Mouse (Mus musculus): Measurements from ENCODE around the gene Ptprf. TPM values are rescaled to one million over a fixed set of nuclear protein-coding genes. Genes with fewer than 3 reads are reported as not detected.
A peak's percentile ranks its signal among the peaks of the same experiment; 100 is the strongest.

The Ptprf gene
- polyA plus RNA-seq, 1 experiment from 2014 or later, result 86.0 TPM

GRCm38 (mm10) chr4:118219487-118219886 lies 71.7 kb downstream of the Ptprf start:
- Histone ChIP-seq H3K27ac (ENCODE audit: low read length) (no peak overlapping the region), H3K36me3 (ENCODE audit: control insufficient read depth, insufficient read depth, low read length) (peaks cover 17% of the 10 kb centered on the region), H3K9me3 (replicated peaks; ENCODE audit: control insufficient read depth, low read length) (no peaks in the 10 kb centered on the region), H3K4me3 (replicated peaks; ENCODE audit: low read length) (no peak overlapping the region), H3K27me3 (ENCODE audit: control insufficient read depth, insufficient read depth, low read length) (no peaks in the 10 kb centered on the region), H3K4me2 (ENCODE audit: low read depth, low read length) (no peak overlapping the region), H3K4me1 (ENCODE audit: control insufficient read depth, insufficient read depth, low read length) (no peaks in the 10 kb centered on the region), H3K9ac (ENCODE audit: low read length) (no peak overlapping the region)
- WGBS, result 78% methylated on average over 6 of the region's 6 CpGs
- ATAC-seq (ENCODE audit: insufficient read depth, low FRiP score), result no peak

DNA sequence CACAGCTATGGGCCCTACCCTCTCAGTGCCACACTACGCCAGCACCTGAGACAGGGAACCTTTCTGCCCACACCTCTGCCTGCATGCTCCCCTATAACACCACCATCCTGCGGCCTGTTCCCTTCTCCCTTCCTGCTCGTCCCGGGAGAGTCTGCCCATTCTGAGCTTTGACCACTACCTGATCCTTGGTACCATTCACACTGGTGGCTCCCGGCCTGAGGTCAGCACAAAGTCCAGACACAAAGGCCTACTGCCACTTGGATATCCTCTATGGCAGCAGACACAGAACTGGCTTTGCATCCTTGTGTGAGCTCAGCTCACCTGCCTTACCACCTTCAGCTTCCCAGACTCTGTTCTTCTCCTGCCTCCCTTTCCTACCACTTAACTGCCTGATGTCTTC lies 72.7 kb downstream of the Ptprf start:
- no peaks in the 10 kb centered on the region for H3K9me3 ChIP-seq (replicated peaks; ENCODE audit: control insufficient read depth, low read length)
- no peak for ATAC-seq (ENCODE audit: insufficient read depth, low FRiP score)
- H3K36me3 ChIP-seq (ENCODE audit: control insufficient read depth, insufficient read depth, low read length), result peaks cover 17% of the 10 kb centered on the region
- H3K9ac ChIP-seq (ENCODE audit: low read length), result no peak overlapping the region
- no peaks in the 10 kb centered on the region for H3K27me3 ChIP-seq (ENCODE audit: control insufficient read depth, insufficient read depth, low read length)
- 83% methylated on average over 5 of the region's 5 CpGs for WGBS
- no peaks in the 10 kb centered on the region for H3K4me1 ChIP-seq (ENCODE audit: control insufficient read depth, insufficient read depth, low read length)
- H3K27ac ChIP-seq (ENCODE audit: low read length), result no peak overlapping the region
- no peak overlapping the region for H3K4me3 ChIP-seq (replicated peaks; ENCODE audit: low read length)
- H3K4me2 ChIP-seq (ENCODE audit: low read depth, low read length), result no peak overlapping the region

- Histone ChIP-seq H3K9ac (ENCODE audit: low read length) (no peak overlapping the region), H3K27ac (ENCODE audit: low read length) (no peak overlapping the region), H3K9me3 (replicated peaks; ENCODE audit: control insufficient read depth, low read length) (no peaks in the 10 kb centered on the region), H3K4me1 (ENCODE audit: control insufficient read depth, insufficient read depth, low read length) (no peaks in the 10 kb centered on the region), H3K27me3 (ENCODE audit: control insufficient read depth, insufficient read depth, low read length) (no peaks in the 10 kb centered on the region), H3K4me3 (replicated peaks; ENCODE audit: low read length) (no peak overlapping the region), H3K4me2 (ENCODE audit: low read depth, low read length) (no peak overlapping the region), H3K36me3 (ENCODE audit: control insufficient read depth, insufficient read depth, low read length) (peaks cover 14% of the 10 kb centered on the region)
- WGBS, result 76% methylated on average over 17 of the region's 17 CpGs
- no peak for ATAC-seq (ENCODE audit: insufficient read depth, low FRiP score)
These were observed 74.2 kb downstream of the Ptprf start for GRCm38 (mm10) chr4:118216726-118217595.

DNA sequence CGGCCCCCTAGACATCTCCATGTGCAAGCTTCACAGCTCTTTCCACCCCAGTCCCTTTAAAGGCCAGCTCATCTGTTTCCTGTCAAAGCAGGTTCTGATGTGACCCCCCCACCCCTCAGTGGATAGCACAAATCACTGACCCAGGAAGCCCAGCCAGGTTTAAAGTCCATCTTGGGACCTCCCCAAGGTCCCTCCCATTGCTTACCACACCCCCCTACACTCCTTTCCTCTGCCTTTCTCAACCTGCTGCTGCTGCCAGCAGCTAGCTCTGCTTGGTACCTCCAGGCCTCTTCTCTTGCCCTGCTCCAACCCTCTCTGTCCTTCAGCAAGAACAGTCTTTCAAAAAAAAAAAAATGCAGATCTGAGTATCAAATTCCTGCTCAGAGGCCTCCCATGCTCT lies 76.3 kb downstream of the Ptprf start:
- 76% methylated on average over 1 of the region's 1 CpGs for WGBS

GRCm38 (mm10) chr4:118206918-118207640 lies 84.1 kb downstream of the Ptprf start:
- H3K27me3 ChIP-seq (ENCODE audit: control insufficient read depth, insufficient read depth, low read length), result no peaks in the 10 kb centered on the region
- no peak for ATAC-seq (ENCODE audit: insufficient read depth, low FRiP score)
- peaks cover 12% of the 10 kb centered on the region; the same call in 1 of the 2 replicates for H3K36me3 ChIP-seq (ENCODE audit: control insufficient read depth, insufficient read depth, low read length)
- H3K9me3 ChIP-seq (replicated peaks; ENCODE audit: control insufficient read depth, low read length), result no peaks in the 10 kb centered on the region
- H3K9ac ChIP-seq (ENCODE audit: low read length), result no peak overlapping the region
- 69% methylated on average over 9 of the region's 10 CpGs for WGBS
- H3K4me1 ChIP-seq (ENCODE audit: control insufficient read depth, insufficient read depth, low read length), result no peaks in the 10 kb centered on the region
- no peak overlapping the region for H3K4me3 ChIP-seq (replicated peaks; ENCODE audit: low read length)
- no peak overlapping the region for H3K4me2 ChIP-seq (ENCODE audit: low read depth, low read length)
- H3K27ac ChIP-seq (ENCODE audit: low read length), result no peak overlapping the region

More for the DNA sequence above, 76.3 kb downstream of the Ptprf start:
- Histone ChIP-seq H3K9me3 (replicated peaks; ENCODE audit: control insufficient read depth, low read length) (no peaks in the 10 kb centered on the region), H3K4me3 (replicated peaks; ENCODE audit: low read length) (no peak overlapping the region), H3K4me2 (ENCODE audit: low read depth, low read length) (no peak overlapping the region), H3K27me3 (ENCODE audit: control insufficient read depth, insufficient read depth, low read length) (no peaks in the 10 kb centered on the region), H3K9ac (ENCODE audit: low read length) (no peak overlapping the region), H3K4me1 (ENCODE audit: control insufficient read depth, insufficient read depth, low read length) (no peaks in the 10 kb centered on the region), H3K27ac (ENCODE audit: low read length) (no peak overlapping the region), H3K36me3 (ENCODE audit: control insufficient read depth, insufficient read depth, low read length) (peaks cover 18% of the 10 kb centered on the region)
- ATAC-seq (ENCODE audit: insufficient read depth, low FRiP score), result no peak

GRCm38 (mm10) chr4:118205906-118206305 lies 85.3 kb downstream of the Ptprf start:
- Histone ChIP-seq H3K4me1 (ENCODE audit: control insufficient read depth, insufficient read depth, low read length) (no peaks in the 10 kb centered on the region), H3K9me3 (replicated peaks; ENCODE audit: control insufficient read depth, low read length) (no peaks in the 10 kb centered on the region)
- no peak for ATAC-seq (ENCODE audit: insufficient read depth, low FRiP score)

GRCm38 (mm10) chr4:118199093-118199492 lies 92.1 kb downstream of the Ptprf start:
- Histone ChIP-seq H3K9ac (ENCODE audit: low read length) (no peak overlapping the region), H3K27me3 (ENCODE audit: control insufficient read depth, insufficient read depth, low read length) (no peaks in the 10 kb centered on the region), H3K36me3 (ENCODE audit: control insufficient read depth, insufficient read depth, low read length) (no peaks in the 10 kb centered on the region), H3K4me3 (replicated peaks; ENCODE audit: low read length) (no peak overlapping the region), H3K4me2 (ENCODE audit: low read depth, low read length) (no peak overlapping the region), H3K9me3 (replicated peaks; ENCODE audit: control insufficient read depth, low read length) (no peaks in the 10 kb centered on the region), H3K4me1 (ENCODE audit: control insufficient read depth, insufficient read depth, low read length) (no peaks in the 10 kb centered on the region), H3K27ac (ENCODE audit: low read length) (peak overlapping the region; percentile 17; the same call in 1 of the 2 replicates)
- WGBS, result 83% methylated on average over 2 of the region's 2 CpGs
- no peak for ATAC-seq (ENCODE audit: insufficient read depth, low FRiP score)

More at GRCm38 (mm10) chr4:118205906-118206305, 85.3 kb downstream of the Ptprf start:
- Histone ChIP-seq H3K36me3 (ENCODE audit: control insufficient read depth, insufficient read depth, low read length) (peaks cover 3% of the 10 kb centered on the region; the same call in 1 of the 2 replicates), H3K4me3 (replicated peaks; ENCODE audit: low read length) (no peak overlapping the region), H3K9ac (ENCODE audit: low read length) (no peak overlapping the region), H3K27me3 (ENCODE audit: control insufficient read depth, insufficient read depth, low read length) (no peaks in the 10 kb centered on the region), H3K4me2 (ENCODE audit: low read depth, low read length) (no peak overlapping the region), H3K27ac (ENCODE audit: low read length) (no peak overlapping the region)
- 86% methylated on average over 2 of the region's 2 CpGs for WGBS

GRCm38 (mm10) chr4:118198606-118199005 lies 92.6 kb downstream of the Ptprf start:
- ATAC-seq (ENCODE audit: insufficient read depth, low FRiP score), result no peak
- WGBS, result 86% methylated on average over 3 of the region's 3 CpGs
- Histone ChIP-seq H3K27me3 (ENCODE audit: control insufficient read depth, insufficient read depth, low read length) (no peaks in the 10 kb centered on the region), H3K4me3 (replicated peaks; ENCODE audit: low read length) (no peak overlapping the region), H3K9me3 (replicated peaks; ENCODE audit: control insufficient read depth, low read length) (no peaks in the 10 kb centered on the region), H3K4me2 (ENCODE audit: low read depth, low read length) (no peak overlapping the region), H3K36me3 (ENCODE audit: control insufficient read depth, insufficient read depth, low read length) (no peaks in the 10 kb centered on the region), H3K4me1 (ENCODE audit: control insufficient read depth, insufficient read depth, low read length) (no peaks in the 10 kb centered on the region), H3K9ac (ENCODE audit: low read length) (no peak overlapping the region), H3K27ac (ENCODE audit: low read length) (no peak overlapping the region; the same call in 1 of the 2 replicates)

DNA sequence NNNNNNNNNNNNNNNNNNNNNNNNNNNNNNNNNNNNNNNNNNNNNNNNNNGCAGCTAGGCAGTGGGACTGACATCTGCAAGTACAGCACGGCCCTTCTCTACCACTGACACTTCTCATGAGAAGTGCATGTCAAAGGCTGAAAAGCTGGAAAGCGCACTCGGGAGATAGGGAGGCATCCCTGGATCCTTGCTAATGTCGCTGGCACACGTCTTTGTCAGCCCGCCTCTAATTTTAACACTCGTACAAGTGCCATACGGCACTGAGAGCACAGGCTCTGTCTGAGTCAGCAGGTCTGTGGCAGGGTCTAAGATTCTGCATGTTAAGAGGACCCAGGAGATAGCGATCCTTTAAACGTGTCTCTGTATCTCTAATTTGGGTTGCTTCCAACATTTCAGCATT lies 95.0 kb downstream of the Ptprf start:
- WGBS, result 82% methylated on average over 10 of the region's 10 CpGs

More for the DNA sequence above, 95.0 kb downstream of the Ptprf start:
- H3K4me1 ChIP-seq (ENCODE audit: control insufficient read depth, insufficient read depth, low read length), result no peaks in the 10 kb centered on the region
- no peak overlapping the region for H3K4me3 ChIP-seq (replicated peaks; ENCODE audit: low read length)
- no peaks in the 10 kb centered on the region for H3K27me3 ChIP-seq (ENCODE audit: control insufficient read depth, insufficient read depth, low read length)
- H3K9ac ChIP-seq (ENCODE audit: low read length), result no peak overlapping the region
- H3K27ac ChIP-seq (ENCODE audit: low read length), result no peak overlapping the region
- no peak for ATAC-seq (ENCODE audit: insufficient read depth, low FRiP score)
- no peaks in the 10 kb centered on the region for H3K9me3 ChIP-seq (replicated peaks; ENCODE audit: control insufficient read depth, low read length)
- no peaks in the 10 kb centered on the region for H3K36me3 ChIP-seq (ENCODE audit: control insufficient read depth, insufficient read depth, low read length)
- no peak overlapping the region for H3K4me2 ChIP-seq (ENCODE audit: low read depth, low read length)

Data from stomach, embryonic 16.5 days (tissue).